Mouse (Mus musculus) C2C12 (cell line): ENCODE results near the gene Hoxc10.
A peak's percentile ranks its signal among the peaks of the same experiment; 100 is the strongest.

ENCODE experiments used
- CTCF ChIP-seq: IDR thresholded peaks from one replicate; pipeline ENCODE4 v1.5.1; 2011; ENCODE audit not compliant: control insufficient read depth, insufficient read depth, insufficient read length
- MAX ChIP-seq: IDR thresholded peaks from one replicate; pipeline ENCODE4 v1.6.1; 2011; ENCODE audit warnings: mild to moderate bottlenecking, control low read depth
- USF1 ChIP-seq: IDR thresholded peaks from one replicate; pipeline ENCODE4 v1.6.1; 2011; ENCODE audit warnings: low read depth, mild to moderate bottlenecking, control low read depth, moderate library complexity

DNA sequence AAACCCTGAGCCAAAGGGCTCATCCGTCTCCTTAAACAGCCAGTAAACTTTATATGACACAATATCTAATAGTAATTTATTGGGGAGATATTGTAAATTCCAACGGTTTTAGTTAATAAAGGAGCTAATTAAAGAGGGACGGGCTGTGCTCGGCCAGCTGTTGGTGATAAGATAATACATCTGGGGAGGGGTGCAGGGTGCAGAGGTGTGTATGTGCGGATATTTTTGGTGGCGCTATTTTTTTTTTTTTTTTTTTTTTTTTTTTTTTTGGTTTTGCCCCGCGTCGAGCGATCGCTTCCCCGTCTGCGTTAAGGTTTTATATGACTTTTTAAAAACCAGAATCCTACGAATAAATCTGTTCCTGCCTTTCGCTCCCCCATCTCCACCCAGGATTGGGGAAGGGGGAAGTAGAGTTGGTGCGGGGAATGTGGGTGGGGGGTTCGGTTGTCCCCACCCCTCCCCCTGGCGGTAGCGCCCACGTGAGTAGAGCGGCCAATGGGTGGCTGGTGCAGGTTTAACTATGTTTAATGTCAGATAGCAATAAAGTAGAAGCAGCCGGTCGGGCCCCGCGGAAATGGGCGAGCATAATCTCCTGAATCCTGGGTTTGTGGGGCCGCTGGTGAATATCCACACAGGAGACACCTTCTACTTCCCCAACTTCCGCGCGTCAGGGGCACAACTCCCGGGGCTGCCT, 30.2 kb upstream of the Hoxc10 start, which contains the start of gene Hoxc12:
- no peak for TF ChIP-seq CTCF
- TF ChIP-seq MAX: no peak
- TF ChIP-seq USF1: peak; percentile 86
